Mouse (Mus musculus): ENCODE data around the gene St6galnac3. TPM values are rescaled to one million over a fixed set of nuclear protein-coding genes. Genes with fewer than 3 reads are reported as not detected.

The St6galnac3 gene
- polyA plus RNA-seq, 1 experiment from 2014 or later = 4.5 TPM

- DNase-seq (ENCODE audit: low spot score) (no peak), ATAC-seq (ENCODE audit: low FRiP score, low TSS enrichment) (no peak)
- Histone ChIP-seq H3K36me3 (ENCODE audit: control insufficient read depth, insufficient read depth, low read length) (no peaks in the 10 kb centered on the region), H3K9ac (ENCODE audit: low read length) (no peak overlapping the region), H3K4me1 (replicated peaks; ENCODE audit: control insufficient read depth, insufficient read depth) (no peaks in the 10 kb centered on the region), H3K27me3 (ENCODE audit: control insufficient read depth, insufficient read depth, low read length) (no peaks in the 10 kb centered on the region), H3K4me2 (replicated peaks; ENCODE audit: low read depth) (no peak overlapping the region), H3K27ac (replicated peaks) (no peak overlapping the region), H3K4me3 (ENCODE audit: low read depth, low read length) (no peak overlapping the region), H3K9me3 (ENCODE audit: control insufficient read depth, low read length) (no peaks in the 10 kb centered on the region)
- WGBS = 64% methylated on average over 8 of the region's 8 CpGs
- TF ChIP-seq CTCF (IDR thresholded peaks at IDR 0.05; ENCODE audit: low read depth) = no peak
- no peak for TF ChIP-seq EP300 (optimal IDR thresholded peaks at IDR 0.05)
Observed at GRCm38 (mm10) chr3:153276101-153276829, 448.7 kb downstream of the St6galnac3 start.

- H3K4me2 ChIP-seq (replicated peaks; ENCODE audit: low read depth) = no peak overlapping the region
Observed at GRCm38 (mm10) chr3:153272241-153272640, 452.7 kb downstream of the St6galnac3 start.

GRCm38 (mm10) chr3:153267397-153267796 is 457.6 kb downstream of the St6galnac3 start:
- H3K4me2 ChIP-seq (replicated peaks; ENCODE audit: low read depth) = no peak overlapping the region
- ATAC-seq (ENCODE audit: low FRiP score, low TSS enrichment) = no peak
- no peak for TF ChIP-seq EP300 (optimal IDR thresholded peaks at IDR 0.05)
- no peak overlapping the region for H3K27ac ChIP-seq (replicated peaks)
- H3K27me3 ChIP-seq (ENCODE audit: control insufficient read depth, insufficient read depth, low read length) = no peaks in the 10 kb centered on the region
- no peaks in the 10 kb centered on the region for H3K9me3 ChIP-seq (ENCODE audit: control insufficient read depth, low read length)
- no peak overlapping the region for H3K9ac ChIP-seq (ENCODE audit: low read length)
- no peak overlapping the region for H3K4me3 ChIP-seq (ENCODE audit: low read depth, low read length)
- no peaks in the 10 kb centered on the region for H3K36me3 ChIP-seq (ENCODE audit: control insufficient read depth, insufficient read depth, low read length)
- no peaks in the 10 kb centered on the region for H3K4me1 ChIP-seq (replicated peaks; ENCODE audit: control insufficient read depth, insufficient read depth)
- no peak for DNase-seq (ENCODE audit: low spot score)
- WGBS = 34% methylated on average over 8 of the region's 8 CpGs

More at GRCm38 (mm10) chr3:153272241-153272640, 452.7 kb downstream of the St6galnac3 start:
- no peak overlapping the region for H3K27ac ChIP-seq (replicated peaks)
- WGBS = 41% methylated on average over 1 of the region's 1 CpGs
- no peaks in the 10 kb centered on the region for H3K36me3 ChIP-seq (ENCODE audit: control insufficient read depth, insufficient read depth, low read length)
- no peak overlapping the region for H3K9ac ChIP-seq (ENCODE audit: low read length)
- no peaks in the 10 kb centered on the region for H3K9me3 ChIP-seq (ENCODE audit: control insufficient read depth, low read length)
- no peak for DNase-seq (ENCODE audit: low spot score)
- no peaks in the 10 kb centered on the region for H3K4me1 ChIP-seq (replicated peaks; ENCODE audit: control insufficient read depth, insufficient read depth)
- TF ChIP-seq EP300 (optimal IDR thresholded peaks at IDR 0.05) (no peak), CTCF (IDR thresholded peaks at IDR 0.05; ENCODE audit: low read depth) (no peak)
- H3K27me3 ChIP-seq (ENCODE audit: control insufficient read depth, insufficient read depth, low read length) = no peaks in the 10 kb centered on the region
- H3K4me3 ChIP-seq (ENCODE audit: low read depth, low read length) = no peak overlapping the region
- ATAC-seq (ENCODE audit: low FRiP score, low TSS enrichment) = no peak

GRCm38 (mm10) chr3:153261985-153262384 is 463.0 kb downstream of the St6galnac3 start:
- no peaks in the 10 kb centered on the region for H3K27me3 ChIP-seq (ENCODE audit: control insufficient read depth, insufficient read depth, low read length)
- WGBS = 83% methylated on average over 5 of the region's 5 CpGs
- no peak for DNase-seq (ENCODE audit: low spot score)
- TF ChIP-seq EP300 (optimal IDR thresholded peaks at IDR 0.05) = no peak
- TF ChIP-seq CTCF (IDR thresholded peaks at IDR 0.05; ENCODE audit: low read depth) = no peak
- H3K9ac ChIP-seq (ENCODE audit: low read length) = no peak overlapping the region
- H3K4me3 ChIP-seq (ENCODE audit: low read depth, low read length) = no peak overlapping the region
- H3K4me1 ChIP-seq (replicated peaks; ENCODE audit: control insufficient read depth, insufficient read depth) = no peaks in the 10 kb centered on the region
- no peak for ATAC-seq (ENCODE audit: low FRiP score, low TSS enrichment)
- no peaks in the 10 kb centered on the region for H3K36me3 ChIP-seq (ENCODE audit: control insufficient read depth, insufficient read depth, low read length)
- H3K9me3 ChIP-seq (ENCODE audit: control insufficient read depth, low read length) = no peaks in the 10 kb centered on the region
- no peak overlapping the region for H3K4me2 ChIP-seq (replicated peaks; ENCODE audit: low read depth)
- no peak overlapping the region for H3K27ac ChIP-seq (replicated peaks)

GRCm38 (mm10) chr3:153260225-153260933 is 464.6 kb downstream of the St6galnac3 start:
- WGBS = 58% methylated on average over 7 of the region's 7 CpGs
- H3K9me3 ChIP-seq (ENCODE audit: control insufficient read depth, low read length) = no peaks in the 10 kb centered on the region
- H3K4me3 ChIP-seq (ENCODE audit: low read depth, low read length) = no peak overlapping the region
- ATAC-seq (ENCODE audit: low FRiP score, low TSS enrichment) = no peak
- H3K4me1 ChIP-seq (replicated peaks; ENCODE audit: control insufficient read depth, insufficient read depth) = no peaks in the 10 kb centered on the region
- no peak overlapping the region for H3K9ac ChIP-seq (ENCODE audit: low read length)
- H3K4me2 ChIP-seq (replicated peaks; ENCODE audit: low read depth) = no peak overlapping the region
- TF ChIP-seq CTCF (IDR thresholded peaks at IDR 0.05; ENCODE audit: low read depth) (no peak), EP300 (optimal IDR thresholded peaks at IDR 0.05) (no peak)
- H3K27ac ChIP-seq (replicated peaks) = no peak overlapping the region
- no peaks in the 10 kb centered on the region for H3K27me3 ChIP-seq (ENCODE audit: control insufficient read depth, insufficient read depth, low read length)
- no peaks in the 10 kb centered on the region for H3K36me3 ChIP-seq (ENCODE audit: control insufficient read depth, insufficient read depth, low read length)
- no peak for DNase-seq (ENCODE audit: low spot score)

- H3K4me1 ChIP-seq (replicated peaks; ENCODE audit: control insufficient read depth, insufficient read depth) = no peaks in the 10 kb centered on the region
- H3K4me2 ChIP-seq (replicated peaks; ENCODE audit: low read depth) = no peak overlapping the region
- TF ChIP-seq CTCF (IDR thresholded peaks at IDR 0.05; ENCODE audit: low read depth) (no peak), EP300 (optimal IDR thresholded peaks at IDR 0.05) (no peak)
- no peak overlapping the region for H3K27ac ChIP-seq (replicated peaks)
- DNase-seq (ENCODE audit: low spot score) = no peak
- WGBS = 88% methylated on average over 8 of the region's 8 CpGs
- no peak overlapping the region for H3K9ac ChIP-seq (ENCODE audit: low read length)
- H3K4me3 ChIP-seq (ENCODE audit: low read depth, low read length) = no peak overlapping the region
- no peaks in the 10 kb centered on the region for H3K9me3 ChIP-seq (ENCODE audit: control insufficient read depth, low read length)
- no peaks in the 10 kb centered on the region for H3K27me3 ChIP-seq (ENCODE audit: control insufficient read depth, insufficient read depth, low read length)
- no peaks in the 10 kb centered on the region for H3K36me3 ChIP-seq (ENCODE audit: control insufficient read depth, insufficient read depth, low read length)
- no peak for ATAC-seq (ENCODE audit: low FRiP score, low TSS enrichment)
Observed at GRCm38 (mm10) chr3:153255910-153256309, 469.1 kb downstream of the St6galnac3 start.
